Mouse (Mus musculus): Measurements from ENCODE around the gene Nsun3. TPM values are rescaled to one million over a fixed set of nuclear protein-coding genes. Genes with fewer than 3 reads are reported as not detected.

The Nsun3 gene
- total and polyA plus RNA-seq, 2 experiments from 2014 or later = 6.6 to 7.9 TPM

DNA sequence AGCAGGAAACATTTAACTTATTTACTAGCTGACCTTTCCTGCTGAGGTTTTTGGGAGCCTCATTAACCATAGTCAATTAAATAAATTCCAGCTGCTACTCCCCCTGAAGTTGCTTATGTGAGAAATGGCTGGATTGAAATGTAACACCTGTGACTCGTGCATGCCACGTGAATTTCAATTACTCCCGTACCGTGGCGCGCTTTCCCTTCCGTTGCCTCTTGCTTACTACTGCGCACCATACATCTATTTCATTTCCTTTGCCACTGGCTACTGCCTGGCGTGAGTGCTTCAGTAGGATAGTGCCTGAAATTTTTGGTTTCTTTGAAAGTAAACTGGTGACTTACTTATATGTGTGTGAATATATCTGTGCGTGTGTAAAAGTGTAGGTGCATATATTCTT lies 8.3 kb downstream of the Nsun3 start:
- 87% methylated on average over 10 of the region's 10 CpGs for WGBS
- TF ChIP-seq EP300 (IDR thresholded peaks at IDR 0.05; ENCODE audit: low read depth) = no peak
- TF ChIP-seq CTCF (IDR thresholded peaks at IDR 0.05; ENCODE audit: low read depth) = no peak

DNA sequence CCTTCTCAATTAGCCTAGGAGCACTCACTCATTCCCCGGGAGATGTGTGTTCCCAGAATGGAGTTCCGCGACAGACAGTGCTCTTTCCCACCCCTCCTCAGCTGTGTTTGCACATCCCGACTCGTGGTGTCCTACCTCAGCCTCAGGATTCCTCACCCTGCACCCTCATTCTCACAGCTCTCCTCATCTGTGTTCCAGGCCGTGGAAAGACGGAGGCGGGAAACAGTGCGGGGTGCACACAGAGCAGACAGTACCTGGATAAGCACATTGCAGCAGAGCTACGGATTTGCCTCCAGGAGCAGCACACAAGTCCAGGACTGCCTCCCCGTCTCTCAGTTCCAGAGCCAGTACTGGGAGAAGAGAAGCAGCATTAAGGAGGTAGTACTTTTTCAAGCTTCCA lies 10.6 kb downstream of the Nsun3 start:
- no peaks in the 10 kb centered on the region for H3K27me3 ChIP-seq (ENCODE audit: control insufficient read depth, insufficient read depth, low read length)
- no peaks in the 10 kb centered on the region for H3K9me3 ChIP-seq (replicated peaks; ENCODE audit: control insufficient read depth, low read length)
- no peak overlapping the region for H3K27ac ChIP-seq (ENCODE audit: low read depth)
- H3K4me2 ChIP-seq (ENCODE audit: low read depth, low read length) = no peak overlapping the region
- DNase-seq (ENCODE audit: low spot score) (no peak), ATAC-seq (ENCODE audit: insufficient read depth, low read depth) (no peak)
- TF ChIP-seq CTCF (IDR thresholded peaks at IDR 0.05; ENCODE audit: low read depth) (no peak), EP300 (IDR thresholded peaks at IDR 0.05; ENCODE audit: low read depth) (no peak)
- no peaks in the 10 kb centered on the region for H3K36me3 ChIP-seq (replicated peaks; ENCODE audit: control insufficient read depth, insufficient read depth, low read length)
- no peak overlapping the region; the same call in 1 of the 2 replicates for H3K9ac ChIP-seq (replicated peaks; ENCODE audit: low read depth, low read length)
- 85% methylated on average over 11 of the region's 11 CpGs for WGBS
- H3K4me1 ChIP-seq (ENCODE audit: control insufficient read depth, insufficient read depth) = no peaks in the 10 kb centered on the region
- no peak overlapping the region for H3K4me3 ChIP-seq (ENCODE audit: low read depth, low read length)

More for the DNA sequence above, 8.3 kb downstream of the Nsun3 start:
- Histone ChIP-seq H3K9me3 (replicated peaks; ENCODE audit: control insufficient read depth, low read length) (no peaks in the 10 kb centered on the region), H3K27me3 (ENCODE audit: control insufficient read depth, insufficient read depth, low read length) (no peaks in the 10 kb centered on the region), H3K4me2 (ENCODE audit: low read depth, low read length) (no peak overlapping the region), H3K4me3 (ENCODE audit: low read depth, low read length) (no peak overlapping the region), H3K36me3 (replicated peaks; ENCODE audit: control insufficient read depth, insufficient read depth, low read length) (no peaks in the 10 kb centered on the region), H3K27ac (ENCODE audit: low read depth) (no peak overlapping the region), H3K4me1 (ENCODE audit: control insufficient read depth, insufficient read depth) (no peaks in the 10 kb centered on the region), H3K9ac (replicated peaks; ENCODE audit: low read depth, low read length) (no peak overlapping the region)
- DNase-seq (ENCODE audit: low spot score) = no peak
- ATAC-seq (ENCODE audit: insufficient read depth, low read depth) = no peak

DNA sequence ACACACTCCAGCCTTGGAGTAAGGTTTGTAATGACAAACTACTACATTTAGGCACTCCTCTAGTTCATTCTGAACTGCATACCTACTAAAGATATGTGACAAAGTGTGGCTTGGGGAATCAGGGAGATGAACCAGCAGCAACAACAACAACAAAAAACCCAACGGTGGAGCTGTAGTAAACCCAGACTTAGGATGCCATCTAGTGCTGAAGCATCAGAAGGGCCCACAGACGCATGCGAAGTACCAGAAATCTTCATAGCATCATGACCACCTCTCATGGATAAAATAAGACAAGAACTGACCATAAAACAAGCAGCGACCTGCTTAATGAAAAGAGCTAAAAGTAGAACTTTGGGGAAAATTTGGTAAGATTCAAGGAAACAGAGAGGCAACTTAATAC lies 13.2 kb downstream of the Nsun3 start:
- H3K4me1 ChIP-seq (ENCODE audit: control insufficient read depth, insufficient read depth) = no peaks in the 10 kb centered on the region
- no peak overlapping the region for H3K4me2 ChIP-seq (ENCODE audit: low read depth, low read length)
- ATAC-seq (ENCODE audit: insufficient read depth, low read depth) (no peak), DNase-seq (ENCODE audit: low spot score) (no peak)
- no peak; the same call in 1 of the 2 replicates for TF ChIP-seq CTCF (IDR thresholded peaks at IDR 0.05; ENCODE audit: low read depth)
- no peak for TF ChIP-seq EP300 (IDR thresholded peaks at IDR 0.05; ENCODE audit: low read depth)
- H3K27me3 ChIP-seq (ENCODE audit: control insufficient read depth, insufficient read depth, low read length) = no peaks in the 10 kb centered on the region
- no peak overlapping the region for H3K4me3 ChIP-seq (ENCODE audit: low read depth, low read length)
- H3K9ac ChIP-seq (replicated peaks; ENCODE audit: low read depth, low read length) = no peak overlapping the region
- no peaks in the 10 kb centered on the region for H3K9me3 ChIP-seq (replicated peaks; ENCODE audit: control insufficient read depth, low read length)
- H3K27ac ChIP-seq (ENCODE audit: low read depth) = no peak overlapping the region
- H3K36me3 ChIP-seq (replicated peaks; ENCODE audit: control insufficient read depth, insufficient read depth, low read length) = no peaks in the 10 kb centered on the region
- 80% methylated on average over 4 of the region's 4 CpGs for WGBS

DNA sequence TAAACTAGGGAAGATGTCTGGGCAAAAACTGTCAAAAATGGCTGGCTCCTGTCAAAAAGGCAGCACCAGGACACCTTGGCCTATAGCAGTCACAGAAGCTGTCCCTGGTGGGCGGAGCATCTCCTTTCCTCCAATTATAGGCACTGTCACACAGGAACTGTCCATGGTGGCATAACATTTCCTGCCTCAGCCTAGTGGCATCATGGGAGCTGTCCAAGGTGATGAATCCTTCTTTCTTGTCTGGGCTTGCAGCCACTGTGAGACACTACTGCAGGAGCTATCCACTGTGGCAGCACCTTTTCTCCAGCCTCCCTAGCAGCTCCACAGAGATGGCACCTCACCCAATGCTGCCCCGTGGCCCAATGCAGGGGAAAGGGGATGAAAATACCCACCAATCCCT lies 28.3 kb downstream of the Nsun3 start:
- H3K27me3 ChIP-seq (ENCODE audit: control insufficient read depth, insufficient read depth, low read length) = no peaks in the 10 kb centered on the region
- TF ChIP-seq CTCF (IDR thresholded peaks at IDR 0.05; ENCODE audit: low read depth) (no peak), EP300 (IDR thresholded peaks at IDR 0.05; ENCODE audit: low read depth) (no peak)
- H3K4me2 ChIP-seq (ENCODE audit: low read depth, low read length) = no peak overlapping the region
- DNase-seq (ENCODE audit: low spot score) = no peak
- H3K36me3 ChIP-seq (replicated peaks; ENCODE audit: control insufficient read depth, insufficient read depth, low read length) = no peaks in the 10 kb centered on the region; the same call in 1 of the 2 replicates
- H3K27ac ChIP-seq (ENCODE audit: low read depth) = no peak overlapping the region
- H3K9me3 ChIP-seq (replicated peaks; ENCODE audit: control insufficient read depth, low read length) = 0 out of 2 replicates have a peak, but pooled peaks cover 4% of the 10 kb centered on the region
- WGBS = 75% methylated on average over 2 of the region's 2 CpGs
- no peaks in the 10 kb centered on the region for H3K4me1 ChIP-seq (ENCODE audit: control insufficient read depth, insufficient read depth)
- H3K4me3 ChIP-seq (ENCODE audit: low read depth, low read length) = no peak overlapping the region
- no peak overlapping the region for H3K9ac ChIP-seq (replicated peaks; ENCODE audit: low read depth, low read length)
- no peak for ATAC-seq (ENCODE audit: insufficient read depth, low read depth)

DNA sequence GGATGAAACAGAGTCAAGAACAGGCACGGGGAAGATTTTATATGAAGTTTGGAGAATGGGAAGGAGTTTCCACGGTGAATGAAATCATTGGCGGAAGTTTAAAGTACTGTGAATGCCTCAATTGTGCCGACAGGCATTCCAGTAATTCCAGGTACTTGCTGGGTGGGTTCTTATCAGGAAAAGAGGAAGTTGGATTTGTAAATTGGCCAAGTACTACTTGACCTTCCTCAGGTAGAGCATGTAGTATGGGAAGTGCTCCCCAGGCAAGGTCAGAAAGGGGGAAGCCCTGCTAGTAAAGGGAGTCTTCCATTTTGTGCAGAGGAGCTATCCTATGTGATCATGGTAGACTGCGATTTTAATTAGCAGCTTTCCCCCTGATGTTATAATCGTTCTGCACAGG lies 31.3 kb downstream of the Nsun3 start:
- Histone ChIP-seq H3K9me3 (replicated peaks; ENCODE audit: control insufficient read depth, low read length) (0 out of 2 replicates have a peak, but pooled peaks cover 4% of the 10 kb centered on the region), H3K36me3 (replicated peaks; ENCODE audit: control insufficient read depth, insufficient read depth, low read length) (no peaks in the 10 kb centered on the region; the same call in 1 of the 2 replicates), H3K4me3 (ENCODE audit: low read depth, low read length) (no peak overlapping the region), H3K27me3 (ENCODE audit: control insufficient read depth, insufficient read depth, low read length) (no peaks in the 10 kb centered on the region), H3K4me2 (ENCODE audit: low read depth, low read length) (no peak overlapping the region), H3K4me1 (ENCODE audit: control insufficient read depth, insufficient read depth) (no peaks in the 10 kb centered on the region), H3K27ac (ENCODE audit: low read depth) (no peak overlapping the region), H3K9ac (replicated peaks; ENCODE audit: low read depth, low read length) (no peak overlapping the region)
- TF ChIP-seq CTCF (IDR thresholded peaks at IDR 0.05; ENCODE audit: low read depth) (no peak), EP300 (IDR thresholded peaks at IDR 0.05; ENCODE audit: low read depth) (no peak)
- WGBS = 62% methylated on average over 6 of the region's 6 CpGs
- ATAC-seq (ENCODE audit: insufficient read depth, low read depth) = no peak
- DNase-seq (ENCODE audit: low spot score) = no peak

DNA sequence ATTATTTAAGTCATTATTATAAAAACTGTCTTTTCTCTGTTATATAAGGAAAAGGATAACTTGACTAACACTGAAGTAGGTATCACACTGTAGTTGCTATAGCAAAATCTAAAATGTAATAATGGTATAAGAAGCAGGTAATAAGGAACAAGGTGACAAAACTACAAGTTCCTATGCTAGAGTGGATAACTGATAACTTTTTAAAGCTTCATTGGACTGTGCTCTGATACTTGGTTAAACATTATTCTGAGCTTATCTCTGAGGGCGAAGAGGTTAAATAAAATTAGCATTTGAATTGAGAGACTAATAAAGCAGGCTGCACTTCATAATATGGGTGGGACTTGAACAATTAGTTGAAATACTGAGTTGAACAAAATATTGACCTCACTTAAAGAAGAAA lies 33.0 kb downstream of the Nsun3 start:
- Histone ChIP-seq H3K4me1 (ENCODE audit: control insufficient read depth, insufficient read depth) (no peaks in the 10 kb centered on the region), H3K4me3 (ENCODE audit: low read depth, low read length) (no peak overlapping the region), H3K4me2 (ENCODE audit: low read depth, low read length) (no peak overlapping the region), H3K36me3 (replicated peaks; ENCODE audit: control insufficient read depth, insufficient read depth, low read length) (no peaks in the 10 kb centered on the region), H3K9me3 (replicated peaks; ENCODE audit: control insufficient read depth, low read length) (0 out of 2 replicates have a peak, but pooled peaks cover 4% of the 10 kb centered on the region), H3K27me3 (ENCODE audit: control insufficient read depth, insufficient read depth, low read length) (no peaks in the 10 kb centered on the region), H3K27ac (ENCODE audit: low read depth) (no peak overlapping the region), H3K9ac (replicated peaks; ENCODE audit: low read depth, low read length) (no peak overlapping the region)
- 85% methylated on average over 1 of the region's 1 CpGs for WGBS
- DNase-seq (ENCODE audit: low spot score) (no peak), ATAC-seq (ENCODE audit: insufficient read depth, low read depth) (no peak)
- TF ChIP-seq EP300 (IDR thresholded peaks at IDR 0.05; ENCODE audit: low read depth) = no peak
- TF ChIP-seq CTCF (IDR thresholded peaks at IDR 0.05; ENCODE audit: low read depth) = no peak
